Mouse (Mus musculus) lung, embryonic 16.5 days (tissue): ENCODE measurements at regions not wholly inside any gene's neighbourhood (a gene's known extent, or its start where the extent isn't known, plus 50 kb on each side); places are given as distances from the start of the nearest gene placed in this dataset.

Experiments used
- ATAC-seq: fragments of 200-750 bp; cut with Nextera tagmentation; 2 replicates; pipeline ENCODE4 v1.8.0; 2017; ENCODE audit warnings: low read depth, mild to moderate bottlenecking, moderate library complexity
- H3K27ac ChIP-seq: fragments of 300-500 bp; sonication (generic); 2 replicates; pipeline ENCODE4 v1.5.1; 2014; ENCODE audit warnings: mild to moderate bottlenecking, control low read depth, low read length
- H3K27me3 ChIP-seq: fragments of 300-500 bp; sonication (generic); 2 replicates; pipeline ENCODE4 v1.6.1; 2014; ENCODE audit warnings: low read depth, low read length, mixed read lengths; ENCODE audit not compliant: control insufficient read depth, insufficient read depth
- H3K36me3 ChIP-seq: fragments of 300-500 bp; sonication (generic); 2 replicates; pipeline ENCODE4 v1.6.1; 2014; ENCODE audit warnings: low read length; ENCODE audit not compliant: control insufficient read depth, insufficient read depth
- H3K4me1 ChIP-seq: fragments of 300-500 bp; sonication (generic); replicated peaks from 2 replicates; pipeline ENCODE4 v1.6.1; 2014; ENCODE audit warnings: low read length, mixed read lengths; ENCODE audit not compliant: control insufficient read depth, insufficient read depth
- H3K4me2 ChIP-seq: fragments of 300-500 bp; sonication (generic); 2 replicates; pipeline ENCODE4 v1.6.1; 2014; ENCODE audit warnings: low read depth, low read length, control low read depth
- H3K4me3 ChIP-seq: fragments of 300-500 bp; sonication (generic); 2 replicates; pipeline ENCODE4 v1.5.1; 2014; ENCODE audit warnings: mild to moderate bottlenecking, low read length, control low read depth
- H3K9ac ChIP-seq: fragments of 300-500 bp; sonication (generic); 2 replicates; pipeline ENCODE4 v1.6.1; 2014; ENCODE audit warnings: low read length, control low read depth
- H3K9me3 ChIP-seq: fragments of 300-500 bp; sonication (generic); 2 replicates; pipeline ENCODE4 v1.6.1; 2016; ENCODE audit warnings: low read length; ENCODE audit not compliant: control insufficient read depth
- WGBS: fragments of 180-500 bp; shearing (Covaris S2); extraction: QIAGEN DNeasy Blood & Tissue Kit; methylation state at CpG from one replicate; pipeline ENCODE4 v1.1.7; 2014; 5-methylcytosine and 5-hydroxymethylcytosine counted together

- H3K4me2 ChIP-seq: no peak overlapping the region
- 14% methylated on average over 5 of the region's 5 CpGs for WGBS
- no peaks in the 10 kb centered on the region for H3K4me1 ChIP-seq
- no peak overlapping the region for H3K4me3 ChIP-seq
- H3K9ac ChIP-seq: no peak overlapping the region
- ATAC-seq: no peak
- no peaks in the 10 kb centered on the region for H3K9me3 ChIP-seq
- no peaks in the 10 kb centered on the region for H3K36me3 ChIP-seq
- H3K27ac ChIP-seq: no peak overlapping the region
- no peaks in the 10 kb centered on the region for H3K27me3 ChIP-seq
Measured at GRCm38 (mm10) chr17:61960837-61961236, 920.3 kb downstream of the Efna5 start.

- H3K4me3 ChIP-seq: no peak overlapping the region
- H3K4me2 ChIP-seq: no peak overlapping the region
- 39% methylated on average over 5 of the region's 5 CpGs for WGBS
- no peaks in the 10 kb centered on the region for H3K4me1 ChIP-seq
- no peak overlapping the region for H3K9ac ChIP-seq
- ATAC-seq: no peak
- H3K36me3 ChIP-seq: no peaks in the 10 kb centered on the region
- no peaks in the 10 kb centered on the region for H3K9me3 ChIP-seq
- no peaks in the 10 kb centered on the region for H3K27me3 ChIP-seq
- no peak overlapping the region for H3K27ac ChIP-seq
Measured at GRCm38 (mm10) chr17:61960017-61960813, 920.9 kb downstream of the Efna5 start.

DNA sequence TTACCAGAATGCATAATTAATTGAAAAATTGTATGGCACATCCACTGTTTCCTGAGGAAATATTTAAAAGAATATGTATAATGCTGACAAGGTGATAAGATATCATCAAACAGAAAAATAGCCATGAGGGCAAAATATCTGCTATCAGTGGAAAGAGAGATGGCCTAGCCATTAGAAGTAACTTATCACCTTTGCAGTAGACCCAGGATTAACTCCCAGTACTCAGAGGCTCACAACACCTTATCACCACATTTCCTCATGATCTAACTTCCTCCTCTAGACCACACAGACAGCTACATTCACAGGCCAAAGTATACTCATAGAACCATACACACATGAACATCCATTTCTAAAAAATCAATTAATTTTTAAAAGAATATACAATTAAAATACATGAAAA lies 963.4 kb downstream of the Efna5 start:
- Histone ChIP-seq H3K4me3 (no peak overlapping the region), H3K4me1 (no peaks in the 10 kb centered on the region), H3K4me2 (no peak overlapping the region), H3K36me3 (no peaks in the 10 kb centered on the region), H3K9me3 (no peaks in the 10 kb centered on the region), H3K27ac (no peak overlapping the region), H3K9ac (no peak overlapping the region), H3K27me3 (no peaks in the 10 kb centered on the region)
- no peak for ATAC-seq

GRCm38 (mm10) chr17:61902898-61903297 lies 978.2 kb downstream of the Efna5 start:
- H3K36me3 ChIP-seq: no peaks in the 10 kb centered on the region
- 91% methylated on average over 19 of the region's 19 CpGs for WGBS
- H3K4me3 ChIP-seq: no peak overlapping the region
- no peak overlapping the region for H3K27ac ChIP-seq
- H3K4me2 ChIP-seq: no peak overlapping the region
- no peaks in the 10 kb centered on the region for H3K27me3 ChIP-seq
- no peaks in the 10 kb centered on the region for H3K9me3 ChIP-seq
- no peak for ATAC-seq
- H3K4me1 ChIP-seq: no peaks in the 10 kb centered on the region
- H3K9ac ChIP-seq: no peak overlapping the region

GRCm38 (mm10) chr17:61890631-61891030 lies 990.5 kb downstream of the Efna5 start:
- H3K27me3 ChIP-seq: no peaks in the 10 kb centered on the region
- H3K4me2 ChIP-seq: no peak overlapping the region
- no peak overlapping the region for H3K9ac ChIP-seq
- no peaks in the 10 kb centered on the region for H3K9me3 ChIP-seq
- no peaks in the 10 kb centered on the region for H3K36me3 ChIP-seq
- H3K4me3 ChIP-seq: no peak overlapping the region
- 77% methylated on average over 4 of the region's 4 CpGs for WGBS
- H3K27ac ChIP-seq: no peak overlapping the region
- H3K4me1 ChIP-seq: no peaks in the 10 kb centered on the region
- ATAC-seq: no peak

DNA sequence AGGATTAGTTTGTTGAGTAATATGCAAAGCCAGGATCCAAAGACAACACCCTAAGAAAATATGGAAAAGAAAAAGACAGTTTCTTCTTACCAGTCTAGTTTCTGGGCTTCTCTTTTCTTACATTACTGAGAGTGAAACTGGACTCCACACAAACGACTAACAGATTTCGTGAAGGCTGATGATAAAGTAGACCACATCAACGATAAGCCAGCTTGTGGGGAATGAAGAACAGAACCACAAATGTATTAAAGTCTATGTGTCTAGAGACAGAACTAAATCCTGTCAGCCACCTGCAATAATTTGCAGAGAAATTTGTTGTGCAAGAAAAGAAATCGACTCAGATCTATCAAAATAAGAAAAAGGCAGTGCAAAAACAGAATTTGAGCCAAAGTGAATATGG lies 1015.0 kb downstream of the Efna5 start:
- whole genome bisulfite sequencing: 74% methylated on average over 4 of the region's 4 CpGs
- no peak for ATAC-seq
- H3K9ac ChIP-seq: no peak overlapping the region
- no peak overlapping the region for H3K4me2 ChIP-seq
- H3K4me3 ChIP-seq: no peak overlapping the region
- H3K27me3 ChIP-seq: no peaks in the 10 kb centered on the region
- no peaks in the 10 kb centered on the region for H3K9me3 ChIP-seq
- no peaks in the 10 kb centered on the region for H3K4me1 ChIP-seq
- H3K27ac ChIP-seq: no peak overlapping the region
- no peaks in the 10 kb centered on the region for H3K36me3 ChIP-seq

DNA sequence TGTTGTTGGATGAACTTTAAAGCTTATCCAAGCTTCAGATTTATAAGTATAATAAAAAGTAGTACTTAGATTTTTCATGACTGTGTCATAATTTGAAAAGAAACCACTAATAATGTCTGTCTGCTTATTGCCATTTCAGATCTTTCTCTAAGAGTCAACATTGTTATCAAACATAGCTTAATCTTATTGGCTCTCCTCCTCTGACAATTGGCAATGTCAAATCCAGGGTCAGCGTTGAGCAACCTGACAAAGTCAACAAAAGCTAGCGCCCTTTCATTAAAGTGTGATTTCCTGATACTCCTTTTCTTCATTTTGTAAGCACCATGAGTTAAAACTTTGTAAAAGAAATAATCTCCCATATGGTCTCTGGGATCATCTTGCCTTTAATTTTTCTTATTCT lies 1018.7 kb downstream of the Efna5 start:
- H3K4me3 ChIP-seq: no peak overlapping the region
- 29% methylated on average over 2 of the region's 2 CpGs for whole genome bisulfite sequencing
- H3K4me1 ChIP-seq: no peaks in the 10 kb centered on the region
- no peak overlapping the region for H3K4me2 ChIP-seq
- H3K36me3 ChIP-seq: no peaks in the 10 kb centered on the region
- no peak overlapping the region for H3K9ac ChIP-seq
- no peak for ATAC-seq
- no peaks in the 10 kb centered on the region for H3K27me3 ChIP-seq
- no peaks in the 10 kb centered on the region for H3K9me3 ChIP-seq
- H3K27ac ChIP-seq: no peak overlapping the region

DNA sequence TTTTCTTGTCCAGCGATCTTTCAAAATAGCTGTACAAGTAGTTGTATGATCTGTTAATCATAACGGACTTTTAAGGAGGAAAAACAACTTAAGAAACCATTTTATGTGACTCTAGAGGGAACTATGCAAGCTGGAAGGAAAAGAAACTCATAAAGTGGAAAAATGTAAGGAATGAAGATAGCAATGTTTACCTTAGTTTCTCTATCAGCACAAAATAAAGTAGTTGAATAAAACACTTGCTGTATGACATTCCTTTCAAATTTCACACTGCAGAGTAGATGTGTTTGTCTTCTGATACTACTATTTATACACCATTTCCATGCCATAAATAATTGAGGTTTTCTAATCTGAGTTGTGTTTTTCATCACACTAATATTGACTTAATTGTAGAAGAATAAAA lies 1043.6 kb downstream of the Efna5 start:
- 60% methylated on average over 2 of the region's 2 CpGs for WGBS
- H3K4me2 ChIP-seq: no peak overlapping the region
- ATAC-seq: peak; percentile 34; the same call in 1 of the 2 replicates

GRCm38 (mm10) chr17:61815490-61815889 lies 1065.6 kb downstream of the Efna5 start:
- Histone ChIP-seq H3K36me3 (no peaks in the 10 kb centered on the region), H3K27ac (no peak overlapping the region), H3K4me3 (no peak overlapping the region), H3K9ac (no peak overlapping the region), H3K27me3 (no peaks in the 10 kb centered on the region), H3K9me3 (no peaks in the 10 kb centered on the region), H3K4me2 (no peak overlapping the region), H3K4me1 (no peaks in the 10 kb centered on the region)
- WGBS: 75% methylated on average over 2 of the region's 2 CpGs
- ATAC-seq: no peak

More for the DNA sequence above, 1043.6 kb downstream of the Efna5 start:
- Histone ChIP-seq H3K27me3 (no peaks in the 10 kb centered on the region), H3K4me3 (no peak overlapping the region), H3K27ac (no peak overlapping the region), H3K36me3 (no peaks in the 10 kb centered on the region), H3K9me3 (no peaks in the 10 kb centered on the region), H3K9ac (no peak overlapping the region), H3K4me1 (no peaks in the 10 kb centered on the region)

DNA sequence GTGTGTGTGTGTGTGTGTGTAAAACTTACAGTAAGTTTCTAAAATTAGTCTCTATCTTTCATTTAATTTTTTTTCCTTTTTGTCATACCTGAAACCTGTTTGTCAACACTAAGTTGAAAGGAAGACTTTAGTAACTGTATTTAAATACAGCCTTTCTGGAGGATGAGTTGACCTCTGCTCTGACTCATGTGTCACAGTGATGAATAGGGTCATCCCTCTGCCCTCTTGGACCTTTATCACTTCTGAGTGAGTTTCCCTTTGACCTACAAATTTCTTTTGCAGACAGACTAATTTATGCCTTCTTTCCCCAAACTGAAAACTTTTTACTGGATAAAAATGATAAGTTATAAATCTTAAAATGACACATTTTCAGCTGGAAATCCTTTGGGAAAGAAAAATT lies 1112.8 kb downstream of the Efna5 start:
- no peaks in the 10 kb centered on the region for H3K9me3 ChIP-seq
- H3K4me2 ChIP-seq: no peak overlapping the region
- no peak overlapping the region for H3K27ac ChIP-seq
- no peak overlapping the region for H3K4me3 ChIP-seq
- no peaks in the 10 kb centered on the region for H3K27me3 ChIP-seq
- H3K4me1 ChIP-seq: no peaks in the 10 kb centered on the region
- no peak for ATAC-seq
- H3K36me3 ChIP-seq: no peaks in the 10 kb centered on the region
- H3K9ac ChIP-seq: no peak overlapping the region
